Mouse (Mus musculus) ES-E14 (cell line): ENCODE data around the gene Stip1.

Source experiments
- CHD2 ChIP-seq: IDR thresholded peaks from 2 replicates; pipeline ENCODE4 v1.6.1; 2014; ENCODE audit warnings: mild to moderate bottlenecking, low read depth, low read length, inconsistent platforms
- HCFC1 ChIP-seq: IDR thresholded peaks from 2 replicates; pipeline ENCODE4 v1.6.1; 2012; ENCODE audit warnings: low read length, inconsistent platforms, borderline replicate concordance; ENCODE audit not compliant: insufficient read depth
- ZC3H11A ChIP-seq: IDR thresholded peaks from 2 replicates; pipeline ENCODE4 v1.6.1; 2012; ENCODE audit warnings: low read depth, mild to moderate bottlenecking, inconsistent platforms, low read length, borderline replicate concordance
- ZNF384 ChIP-seq: IDR thresholded peaks from 2 replicates; pipeline ENCODE4 v1.6.1; 2012; ENCODE audit warnings: low read depth, low read length, inconsistent platforms

- TF ChIP-seq ZNF384 (no peak), HCFC1 (no peak), ZC3H11A (0 out of 2 replicates have a peak, but pooled peaks have one; percentile 14), CHD2 (no peak)
Observed at GRCm38 (mm10) chr19:7020224-7020641, 19.5 kb downstream of the Stip1 start.
